Mouse (Mus musculus) neural tube, postnatal 0 days (tissue): ENCODE data around the gene Rnase12. TPM values are rescaled to one million over a fixed set of nuclear protein-coding genes. Genes with fewer than 3 reads are reported as not detected.

Experiments
- polyA plus RNA-seq: library from polyadenylated mRNA; unstranded; fragments of >200 nt; fragmentation: Nextera tagmentation; extraction: Ambion mirVana; gene quantifications from 2 replicates; pipeline ENCODE4 v1.2.1, GENCODE M21; 2015

Rnase12 gene
- not detected in 2 replicates for polyA plus RNA-seq

GRCm38 (mm10) chr14:51057401-51057831, at the start of gene Rnase12:
Gene Rnase12 (minus strand): TSS chr14:51057661.

GRCm38 (mm10) chr14:51090921-51091900, 33.8 kb upstream of the Rnase12 start, which contains the start of the genes Rnase4 and Ang:
Gene Rnase4 (plus strand): TSS chr14:51091077.
Gene Ang (plus strand): TSS chr14:51091150.

GRCm38 (mm10) chr14:51074335-51074734, 16.9 kb upstream of the Rnase12 start, which contains the start of gene Olfr750:
Gene Olfr750 (minus strand): TSS chr14:51074435.

GRCm38 (mm10) chr14:51050063-51050462, 7.4 kb downstream of the Rnase12 start, which contains the start of gene Rnase11:
Gene Rnase11 (minus strand): TSS chr14:51050163.

GRCm38 (mm10) chr14:51041769-51042168, 15.7 kb downstream of the Rnase12 start, which contains the start of gene Rnase9:
Gene Rnase9 (minus strand): TSS chr14:51041869.

GRCm38 (mm10) chr14:51007152-51007801, 50.2 kb downstream of the Rnase12 start, which contains the start of gene Rnase10:
Gene Rnase10 (plus strand): TSS chr14:51007751.

Other genes starting within 250 kb of the Rnase12 start
- not detected in 2 replicates for gene Ccnb1ip1, start 249.9 kb downstream of the Rnase12 start, polyA plus RNA-seq
- gene Parp2, start 249.8 kb downstream of the Rnase12 start, polyA plus RNA-seq = 34.4 TPM in 2 replicates
- gene Tep1, start 187.1 kb downstream of the Rnase12 start, polyA plus RNA-seq = 2.4 and 3.1 TPM in 2 replicates
- 4.9 TPM in 2 replicates for gene Klhl33, start 160.2 kb downstream of the Rnase12 start, polyA plus RNA-seq
- gene Osgep, start 132.8 kb downstream of the Rnase12 start, polyA plus RNA-seq = 77.1 and 87.6 TPM in 2 replicates
- gene Apex1, start 132.7 kb downstream of the Rnase12 start, polyA plus RNA-seq = 120 and 123 TPM in 2 replicates
- gene Pip4p1, start 126.8 kb downstream of the Rnase12 start, polyA plus RNA-seq = 107 and 115 TPM in 2 replicates
- 22.7 and 25.6 TPM in 2 replicates for gene Pnp, start 126.6 kb downstream of the Rnase12 start, polyA plus RNA-seq
- not detected in 2 replicates for gene Gm49342, start 113.1 kb downstream of the Rnase12 start, polyA plus RNA-seq
- gene Pnp2, start 101.7 kb downstream of the Rnase12 start, polyA plus RNA-seq = 1.1 and 1.5 TPM in 2 replicates
- 0.13 TPM in 1 of 2 replicates, not detected in the other for gene Rnase10, start 49.9 kb downstream of the Rnase12 start, polyA plus RNA-seq
- not detected in 2 replicates for gene Rnase9, start 15.8 kb downstream of the Rnase12 start, polyA plus RNA-seq
- not detected in 2 replicates for gene Rnase11, start 7.5 kb downstream of the Rnase12 start, polyA plus RNA-seq
- gene Olfr750, start 16.8 kb upstream of the Rnase12 start, polyA plus RNA-seq = 0.06 TPM in 1 of 2 replicates, not detected in the other
- gene Rnase4, start 33.4 kb upstream of the Rnase12 start, polyA plus RNA-seq = 28.1 and 29.2 TPM in 2 replicates
- 5.1 and 5.8 TPM in 2 replicates for gene Ang, start 33.5 kb upstream of the Rnase12 start, polyA plus RNA-seq
- gene Eddm3b, start 56.8 kb upstream of the Rnase12 start, polyA plus RNA-seq = not detected in 2 replicates
- gene Rnase6, start 66.2 kb upstream of the Rnase12 start, polyA plus RNA-seq = 0.62 and 0.72 TPM in 2 replicates
- 0.71 and 1.2 TPM in 2 replicates for gene Rnase1, start 89.1 kb upstream of the Rnase12 start, polyA plus RNA-seq
- not detected in 2 replicates for gene Rnase2b, start 104.6 kb upstream of the Rnase12 start, polyA plus RNA-seq
- gene Ang2, start 141.5 kb upstream of the Rnase12 start, polyA plus RNA-seq = not detected in 2 replicates
- not detected in 2 replicates for gene Ear14, start 145.7 kb upstream of the Rnase12 start, polyA plus RNA-seq
- not detected in 2 replicates for gene Rnase2a, start 198.5 kb upstream of the Rnase12 start, polyA plus RNA-seq